Mouse (Mus musculus) liver, embryonic 11.5 days (tissue): Measurements from ENCODE around the gene Gpr142. TPM values are rescaled to one million over a fixed set of nuclear protein-coding genes. Genes with fewer than 3 reads are reported as not detected.
A peak's percentile ranks its signal among the peaks of the same experiment; 100 is the strongest.

ENCODE experiments used
- ATAC-seq: fragments of 200-750 bp; cut with Nextera tagmentation; replicated peaks from 2 replicates; pipeline ENCODE4 v1.8.0; 2017; ENCODE audit warnings: moderate number of reproducible peaks, mild to moderate bottlenecking, moderate TSS enrichment, moderate library complexity; ENCODE audit not compliant: low FRiP score
- DNase-seq: peaks from one replicate; pipeline ENCODE4 v3.0.0-alpha.2; 2017; ENCODE audit warnings: low spot score
- H3K27ac ChIP-seq: fragments of 300-500 bp; sonication (generic); 2 replicates; pipeline ENCODE4 v1.5.1; 2014; ENCODE audit warnings: mild to moderate bottlenecking, low read depth, low read length, control low read depth
- H3K27me3 ChIP-seq: fragments of 300-500 bp; sonication (generic); replicated peaks from 2 replicates; pipeline ENCODE4 v1.6.1; 2014; ENCODE audit warnings: low read length, mixed read lengths; ENCODE audit not compliant: control insufficient read depth, insufficient read depth
- H3K36me3 ChIP-seq: fragments of 300-500 bp; sonication (generic); 2 replicates; pipeline ENCODE4 v1.6.1; 2014; ENCODE audit warnings: mild to moderate bottlenecking, low read length, moderate library complexity, mixed read lengths; ENCODE audit not compliant: control insufficient read depth, insufficient read depth
- H3K4me1 ChIP-seq: fragments of 300-500 bp; sonication (generic); replicated peaks from 2 replicates; pipeline ENCODE4 v1.6.1; 2014; ENCODE audit warnings: low read length, mixed read lengths; ENCODE audit not compliant: control insufficient read depth, insufficient read depth
- H3K4me2 ChIP-seq: fragments of 300-500 bp; sonication (generic); 2 replicates; pipeline ENCODE4 v1.6.1; 2014; ENCODE audit warnings: mild to moderate bottlenecking, control low read depth, moderate library complexity
- H3K4me3 ChIP-seq: fragments of 300-500 bp; sonication (generic); 2 replicates; pipeline ENCODE4 v1.5.1; 2014; ENCODE audit warnings: low read depth, low read length, control low read depth
- H3K9ac ChIP-seq: fragments of 300-500 bp; sonication (generic); 2 replicates; pipeline ENCODE4 v1.6.1; 2014; ENCODE audit warnings: low read depth, low read length, control low read depth
- H3K9me3 ChIP-seq: fragments of 300-500 bp; sonication (generic); 2 replicates; pipeline ENCODE4 v1.6.1; 2016; ENCODE audit warnings: low read length, inconsistent platforms, mixed read lengths; ENCODE audit not compliant: control insufficient read depth
- WGBS: fragments of 180-500 bp; shearing (Covaris S2); extraction: QIAGEN DNeasy Blood & Tissue Kit; methylation state at CpG from one replicate; pipeline ENCODE4 v1.1.7; 2014; 5-methylcytosine and 5-hydroxymethylcytosine counted together
- polyA plus RNA-seq: library from polyadenylated mRNA; unstranded; fragments of >200 nt; fragmentation: Nextera tagmentation; extraction: Ambion mirVana; gene quantifications from 2 replicates; pipeline ENCODE4 v1.2.1, GENCODE M21; 2014

Gene Gpr142
- polyA plus RNA-seq, 1 experiment from 2014 or later = not detected

GRCm38 (mm10) chr11:114807686-114808427 lies 9.1 kb downstream of the Gpr142 start:
- Histone ChIP-seq H3K9ac (no peak overlapping the region), H3K9me3 (no peaks in the 10 kb centered on the region), H3K4me2 (no peak overlapping the region), H3K36me3 (no peaks in the 10 kb centered on the region), H3K27me3 (no peaks in the 10 kb centered on the region), H3K27ac (no peak overlapping the region), H3K4me3 (no peak overlapping the region), H3K4me1 (peaks cover 12% of the 10 kb centered on the region)
- ATAC-seq = no peak; the same call in 1 of the 2 replicates
- 33% methylated on average over 14 of the region's 14 CpGs for WGBS
- DNase-seq = no peak

- ATAC-seq = no peak
- no peaks in the 10 kb centered on the region for H3K9me3 ChIP-seq
- no peak overlapping the region for H3K4me3 ChIP-seq
- H3K27me3 ChIP-seq = no peaks in the 10 kb centered on the region
- peaks cover 9% of the 10 kb centered on the region for H3K4me1 ChIP-seq
- DNase-seq = no peak
- no peak overlapping the region for H3K27ac ChIP-seq
- H3K36me3 ChIP-seq = no peaks in the 10 kb centered on the region
- no peak overlapping the region for H3K4me2 ChIP-seq
- H3K9ac ChIP-seq = no peak overlapping the region
- 63% methylated on average over 1 of the region's 1 CpGs for WGBS
These were observed 10.6 kb downstream of the Gpr142 start for GRCm38 (mm10) chr11:114809371-114809770.

- H3K4me2 ChIP-seq = no peak overlapping the region
- H3K36me3 ChIP-seq = no peaks in the 10 kb centered on the region
- H3K9ac ChIP-seq = no peak overlapping the region
- no peak overlapping the region for H3K27ac ChIP-seq
- H3K4me1 ChIP-seq = peaks cover 9% of the 10 kb centered on the region
- ATAC-seq = no peak
- DNase-seq = no peak
- no peaks in the 10 kb centered on the region for H3K9me3 ChIP-seq
- no peak overlapping the region for H3K4me3 ChIP-seq
- 26% methylated on average over 4 of the region's 4 CpGs for WGBS
- no peaks in the 10 kb centered on the region for H3K27me3 ChIP-seq
These were observed 11.6 kb downstream of the Gpr142 start for GRCm38 (mm10) chr11:114810344-114810743.

- Histone ChIP-seq H3K36me3 (no peaks in the 10 kb centered on the region), H3K27ac (no peak overlapping the region), H3K9me3 (no peaks in the 10 kb centered on the region), H3K4me3 (no peak overlapping the region), H3K27me3 (no peaks in the 10 kb centered on the region), H3K4me2 (no peak overlapping the region), H3K9ac (no peak overlapping the region), H3K4me1 (0 out of 2 replicates have a peak, but pooled peaks cover 5% of the 10 kb centered on the region)
- DNase-seq (peak; percentile 90), ATAC-seq (peak; percentile 63)
- 13% methylated on average over 6 of the region's 6 CpGs for WGBS
These were observed 14.1 kb downstream of the Gpr142 start for GRCm38 (mm10) chr11:114812731-114813240.

GRCm38 (mm10) chr11:114814873-114815592 lies 16.3 kb downstream of the Gpr142 start:
- Histone ChIP-seq H3K4me3 (no peak overlapping the region), H3K4me1 (no peaks in the 10 kb centered on the region), H3K27me3 (no peaks in the 10 kb centered on the region), H3K9me3 (no peaks in the 10 kb centered on the region), H3K36me3 (no peaks in the 10 kb centered on the region), H3K27ac (no peak overlapping the region), H3K4me2 (no peak overlapping the region), H3K9ac (no peak overlapping the region)
- DNase-seq (no peak), ATAC-seq (no peak)
- 66% methylated on average over 11 of the region's 11 CpGs for WGBS

- Histone ChIP-seq H3K27me3 (no peaks in the 10 kb centered on the region), H3K4me2 (no peak overlapping the region), H3K27ac (no peak overlapping the region), H3K9ac (no peak overlapping the region), H3K9me3 (no peaks in the 10 kb centered on the region), H3K36me3 (no peaks in the 10 kb centered on the region), H3K4me3 (no peak overlapping the region), H3K4me1 (no peaks in the 10 kb centered on the region)
- DNase-seq (no peak), ATAC-seq (no peak)
- 85% methylated on average over 4 of the region's 4 CpGs for WGBS
These were observed 18.2 kb downstream of the Gpr142 start for GRCm38 (mm10) chr11:114816934-114817333.

- no peak overlapping the region for H3K4me2 ChIP-seq
- H3K27me3 ChIP-seq = no peaks in the 10 kb centered on the region
- 67% methylated on average over 7 of the region's 7 CpGs for WGBS
- DNase-seq (no peak), ATAC-seq (no peak)
- no peak overlapping the region for H3K27ac ChIP-seq
- H3K9ac ChIP-seq = no peak overlapping the region
- H3K4me3 ChIP-seq = no peak overlapping the region
- no peaks in the 10 kb centered on the region for H3K36me3 ChIP-seq
- no peaks in the 10 kb centered on the region for H3K9me3 ChIP-seq
- H3K4me1 ChIP-seq = no peaks in the 10 kb centered on the region
These were observed 19.5 kb downstream of the Gpr142 start for GRCm38 (mm10) chr11:114818185-114818584.

GRCm38 (mm10) chr11:114819110-114819509 lies 20.4 kb downstream of the Gpr142 start:
- H3K27me3 ChIP-seq = no peaks in the 10 kb centered on the region
- H3K4me3 ChIP-seq = no peak overlapping the region
- H3K9me3 ChIP-seq = no peaks in the 10 kb centered on the region
- no peak overlapping the region for H3K4me2 ChIP-seq
- H3K27ac ChIP-seq = no peak overlapping the region
- no peak overlapping the region for H3K9ac ChIP-seq
- ATAC-seq = no peak
- no peaks in the 10 kb centered on the region for H3K36me3 ChIP-seq
- no peak for DNase-seq
- whole genome bisulfite sequencing = 50% methylated on average over 2 of the region's 2 CpGs
- H3K4me1 ChIP-seq = no peaks in the 10 kb centered on the region
